In genomic region chr3:54689091-54689490, GRCm38 (mm10) we compare ENCODE assay signal across 15 mouse cellular contexts. TPM values are rescaled to one million over a fixed set of nuclear protein-coding genes. Genes with fewer than 3 reads are reported as not detected.
DNase-seq lines count a peak whose midpoint lies in the region; ATAC-seq and TF ChIP-seq lines count a peak whose summit lies in the region.
"Had no signal": no experiment of that assay in that cellular context is flagged by ENCODE, and none has a peak within 500 bp of the region (broad histone marks: within the 10 kb centered on the region; RNA-seq: fewer than 3 reads in every experiment).

No protein-coding gene starts in this region.

- H3K36me3 ChIP-seq in heart, postnatal 0 days (replicated peaks; ENCODE audit: control insufficient read depth, insufficient read depth, low read length): no peaks in the 10 kb centered on the region
- no peaks in the 10 kb centered on the region for H3K36me3 ChIP-seq in liver, postnatal 0 days (replicated peaks; ENCODE audit: insufficient read depth, low read length)
- peaks cover 0 to 4% of the 10 kb centered on the region in 2 experiments; a peak in 2 of 4 replicates for H3K36me3 ChIP-seq in MEL (ENCODE audit: control insufficient read depth in 1 of 2, insufficient read depth in 2 of 2, low read length in 2 of 2)

- TF ChIP-seq EP300 in heart, postnatal 0 days (IDR thresholded peaks at IDR 0.05; ENCODE audit: low read depth): no peak
- no peak for TF ChIP-seq EP300 in liver, postnatal 0 days (IDR thresholded peaks at IDR 0.05; ENCODE audit: low read depth)
- TF ChIP-seq EP300 in MEL (IDR thresholded peaks at IDR 0.05; ENCODE audit: low read depth in 1 of 2, low read length in 2 of 2): no peak

- ATAC-seq in heart, postnatal 0 days (ENCODE audit: insufficient read depth, low read depth): no peak
- ATAC-seq in liver, postnatal 0 days: no peak
- ATAC-seq in erythroid progenitor cell, adult 5-6 weeks (replicated peaks; ENCODE audit: low FRiP score, poor library complexity, severe bottlenecking): no peak
- ATAC-seq: forebrain, embryonic 13.5 days had no signal

- H3K4me2 ChIP-seq in heart, postnatal 0 days (ENCODE audit: low read depth, low read length): no peak overlapping the region
- no peak overlapping the region for H3K4me2 ChIP-seq in liver, postnatal 0 days (ENCODE audit: low read depth, low read length)
- H3K4me2 ChIP-seq: forebrain, embryonic 13.5 days had no signal

- no peaks in the 10 kb centered on the region for H3K27me3 ChIP-seq in heart, postnatal 0 days (ENCODE audit: control insufficient read depth, insufficient read depth, low read length)
- H3K27me3 ChIP-seq in liver, postnatal 0 days (ENCODE audit: insufficient read depth, low read length): no peaks in the 10 kb centered on the region
- no peaks in the 10 kb centered on the region for H3K27me3 ChIP-seq in MEL (ENCODE audit: control insufficient read depth in 1 of 2, insufficient read depth in 2 of 2, low read length in 2 of 2)

- H3K9me3 ChIP-seq in heart, postnatal 0 days (replicated peaks; ENCODE audit: control insufficient read depth, low read length): no peaks in the 10 kb centered on the region
- H3K9me3 ChIP-seq in liver, postnatal 0 days (ENCODE audit: low read length): no peaks in the 10 kb centered on the region
- no peaks in the 10 kb centered on the region for H3K9me3 ChIP-seq in MEL (replicated peaks; ENCODE audit: insufficient read depth, low read length)
- H3K9me3 ChIP-seq: forebrain, embryonic 13.5 days had no signal

- H3K4me3 ChIP-seq in heart, postnatal 0 days (ENCODE audit: low read depth, low read length): no peak overlapping the region
- no peak overlapping the region for H3K4me3 ChIP-seq in liver, postnatal 0 days (ENCODE audit: low read depth, low read length)
- no peak overlapping the region for H3K4me3 ChIP-seq in MEL (ENCODE audit: control insufficient read depth in 1 of 2, insufficient read depth in 1 of 2, low read depth in 2 of 2, low read length in 2 of 2)
- H3K4me3 ChIP-seq: forebrain, embryonic 13.5 days had no signal

- TF ChIP-seq RAD21 in MEL (IDR thresholded peaks at IDR 0.05; ENCODE audit: low read depth, low read length): peak; percentile 90

- TF ChIP-seq CTCF in heart, postnatal 0 days (IDR thresholded peaks at IDR 0.05; ENCODE audit: low read depth): peak; percentile 43
- peak; percentile 54 for TF ChIP-seq CTCF in liver, postnatal 0 days (IDR thresholded peaks at IDR 0.05; ENCODE audit: low read depth)
- TF ChIP-seq CTCF in MEL (IDR thresholded peaks at IDR 0.05 in 2 of 3, conservative IDR thresholded peaks at IDR 0.05 in 1 of 3; ENCODE audit: control insufficient read depth in 1 of 3, insufficient read depth in 1 of 3, low read depth in 2 of 3, low read length in 3 of 3, poor library complexity in 1 of 3, severe bottlenecking in 1 of 3): peak; percentile 13 to 80 (median 17); a peak in 3 of 6 replicates

- no peak overlapping the region for H3K9ac ChIP-seq in heart, postnatal 0 days (replicated peaks; ENCODE audit: low read depth, low read length)
- no peak overlapping the region for H3K9ac ChIP-seq in liver, postnatal 0 days (replicated peaks)
- no peak overlapping the region for H3K9ac ChIP-seq in MEL (ENCODE audit: control insufficient read depth, low read depth, low read length, poor library complexity, severe bottlenecking)
- H3K9ac ChIP-seq: forebrain, embryonic 13.5 days had no signal

- 26% methylated on average over 2 of the region's 2 CpGs for WGBS in heart, postnatal 0 days
- 35% methylated on average over 2 of the region's 2 CpGs for WGBS in liver, postnatal 0 days (ENCODE audit: insufficient replicate concordance)

- H3K79me2 ChIP-seq in MEL (ENCODE audit: control insufficient read depth, insufficient read depth, low read length, poor library complexity): peaks cover 2% of the 10 kb centered on the region; the same call in 1 of the 2 replicates

- no peak overlapping the region for H3K27ac ChIP-seq in heart, postnatal 0 days (ENCODE audit: low read depth)
- no peak overlapping the region for H3K27ac ChIP-seq in liver, postnatal 0 days (ENCODE audit: low read depth)
- no peak overlapping the region for H3K27ac ChIP-seq in MEL (ENCODE audit: control insufficient read depth, low read depth, low read length)
- H3K27ac ChIP-seq: forebrain, embryonic 13.5 days had no signal

- no peak for TF ChIP-seq POLR2A in MEL (IDR thresholded peaks at IDR 0.05; ENCODE audit: control insufficient read depth in 1 of 2, insufficient read depth in 1 of 2, low read depth in 1 of 2, low read length in 2 of 2, poor library complexity in 1 of 2)

- no peaks in the 10 kb centered on the region for H3K4me1 ChIP-seq in heart, postnatal 0 days (ENCODE audit: control insufficient read depth, insufficient read depth)
- H3K4me1 ChIP-seq in liver, postnatal 0 days (ENCODE audit: insufficient read depth): 0 out of 2 replicates have a peak, but pooled peaks cover 4% of the 10 kb centered on the region
- peaks cover 3 to 7% of the 10 kb centered on the region in 2 experiments; a peak in 2 of 4 replicates for H3K4me1 ChIP-seq in MEL (ENCODE audit: control insufficient read depth in 1 of 2, insufficient read depth in 2 of 2, low read length in 2 of 2)

- DNase-seq in heart, postnatal 0 days (ENCODE audit: low spot score): peak; percentile 53
- DNase-seq in heart, adult 9 months (ENCODE audit: low spot score in 2 of 2): no peak
- no peak for DNase-seq in liver, postnatal 0 days
- no peak for DNase-seq in liver
- peak; percentile 59 for DNase-seq in MEL (ENCODE audit: low read depth, low spot score)
- DNase-seq in induced T-regulatory cell, adult 2 months (ENCODE audit: low read depth): peak; percentile 55
- no peak for DNase-seq in right cerebral cortex, adult 2 months (ENCODE audit: low spot score in 2 of 2)
- DNase-seq: adrenal gland, adult 8-10 months; heart, postnatal 4 days; kidney, postnatal 10 days; lung, postnatal 36 days had no signal

TF ChIP-seq in MEL, 35 proteins besides CTCF, POLR2A, EP300 and RAD21 (continues in another document):
- TF ChIP-seq MYC (IDR thresholded peaks at IDR 0.05; ENCODE audit: low read depth, low read length) (0 out of 2 replicates have a peak, but pooled peaks have one; percentile 14), SMC3 (IDR thresholded peaks at IDR 0.05; ENCODE audit: low read depth, low read length) (peak; percentile 71), ELF1 (IDR thresholded peaks at IDR 0.05; ENCODE audit: low read depth, low read length) (no peak), SIN3A (IDR thresholded peaks at IDR 0.05; ENCODE audit: low read length) (0 out of 2 replicates have a peak, but pooled peaks have one; percentile 27), ZC3H11A (IDR thresholded peaks at IDR 0.05; ENCODE audit: low read depth, low read length) (peak; percentile 69), RCOR1 (IDR thresholded peaks at IDR 0.05; ENCODE audit: low read depth, low read length) (0 out of 2 replicates have a peak, but pooled peaks have one; percentile 22), MAZ (IDR thresholded peaks at IDR 0.05; ENCODE audit: low read depth, low read length) (no peak), GATA1 (IDR thresholded peaks at IDR 0.05; ENCODE audit: low read depth, low read length) (peak; percentile 44; the same call in 1 of the 2 replicates)

RNA-seq across cellular contexts. Expression of gene Supt20, which starts 3.5 kb away (rescaled TPM):
- 27.0 and 31.4 TPM in 2 replicates for total RNA-seq in heart, postnatal 0 days (2014; rRNA removed; ENCODE audit: low replicate concordance)
- polyA plus RNA-seq in heart, postnatal 0 days (2015; fragmentation: Nextera tagmentation; extraction: Ambion mirVana): 30.5 and 31.2 TPM in 2 replicates
- polyA plus RNA-seq in liver, postnatal 0 days (2015; fragmentation: Nextera tagmentation; extraction: Ambion mirVana): 17.2 and 19.9 TPM in 2 replicates
- 31.6 and 34.8 TPM in 2 replicates for total RNA-seq in MEL (2012; rRNA removed)
- polyA plus RNA-seq in MEL (2012; ENCODE audit: insufficient read depth in 1 of 2, insufficient read length in 2 of 2, low read depth in 1 of 2, low replicate concordance in 2 of 2, missing spikeins in 1 of 2): 10 to 100 TPM in 1 of 2 experiments, not detected in 1; 66.6 TPM
- total RNA-seq in erythroid progenitor cell, adult 5-6 weeks (2015; ENCODE audit: low replicate concordance): 82.2 and 85.1 TPM in 2 replicates
- 54.3 and 68.4 TPM in 2 replicates for total RNA-seq in erythroid progenitor cell, adult 5-6 weeks (2017; ENCODE audit: low replicate concordance)

RNA-seq across cellular contexts. Expression of gene Gm21958, which starts 25.1 kb away (rescaled TPM):
- not detected in 2 replicates for total RNA-seq in heart, postnatal 0 days (2014; rRNA removed; ENCODE audit: low replicate concordance)
- polyA plus RNA-seq in heart, postnatal 0 days (2015; fragmentation: Nextera tagmentation; extraction: Ambion mirVana): not detected in 2 replicates
- not detected in 2 replicates for polyA plus RNA-seq in liver, postnatal 0 days (2015; fragmentation: Nextera tagmentation; extraction: Ambion mirVana)
- total RNA-seq in MEL (2012; rRNA removed): not detected in 2 replicates
- polyA plus RNA-seq in MEL (2012; ENCODE audit: insufficient read depth in 1 of 2, insufficient read length in 2 of 2, low read depth in 1 of 2, low replicate concordance in 2 of 2, missing spikeins in 1 of 2): under 1 TPM in 1 of 2 experiments, not detected in 1; 0.45 TPM
- total RNA-seq in erythroid progenitor cell, adult 5-6 weeks (2015; ENCODE audit: low replicate concordance): not detected in 2 replicates
- total RNA-seq in erythroid progenitor cell, adult 5-6 weeks (2017; ENCODE audit: low replicate concordance): not detected in 2 replicates
- total RNA-seq: adrenal gland, adult 8-10 months; heart, postnatal 4 days; left cerebral cortex, postnatal 10 days had no signal
- polyA plus RNA-seq: forebrain, embryonic 13.5 days; gonadal fat pad, adult 2 months had no signal

RNA-seq across cellular contexts. Expression of gene Exosc8, which starts 46.1 kb away (rescaled TPM):
- 18.8 and 44.5 TPM in 2 replicates for total RNA-seq in heart, postnatal 0 days (2014; rRNA removed; ENCODE audit: low replicate concordance)
- 33.9 and 36.5 TPM in 2 replicates for polyA plus RNA-seq in heart, postnatal 0 days (2015; fragmentation: Nextera tagmentation; extraction: Ambion mirVana)
- polyA plus RNA-seq in liver, postnatal 0 days (2015; fragmentation: Nextera tagmentation; extraction: Ambion mirVana): 38.7 and 42.7 TPM in 2 replicates
- 227 and 231 TPM in 2 replicates for total RNA-seq in MEL (2012; rRNA removed)
- 100 to 1,000 TPM in 1 of 2 experiments, not detected in 1; 361 TPM for polyA plus RNA-seq in MEL (2012; ENCODE audit: insufficient read depth in 1 of 2, insufficient read length in 2 of 2, low read depth in 1 of 2, low replicate concordance in 2 of 2, missing spikeins in 1 of 2)
- total RNA-seq in erythroid progenitor cell, adult 5-6 weeks (2015; ENCODE audit: low replicate concordance): 91.4 and 111 TPM in 2 replicates
- total RNA-seq in erythroid progenitor cell, adult 5-6 weeks (2017; ENCODE audit: low replicate concordance): 75.7 and 94.0 TPM in 2 replicates

RNA-seq across cellular contexts. Expression of gene Alg5, which starts 46.2 kb away (rescaled TPM):
- total RNA-seq in heart, postnatal 0 days (2014; rRNA removed; ENCODE audit: low replicate concordance): 10.4 and 26.9 TPM in 2 replicates
- 37.3 and 41.3 TPM in 2 replicates for polyA plus RNA-seq in heart, postnatal 0 days (2015; fragmentation: Nextera tagmentation; extraction: Ambion mirVana)
- polyA plus RNA-seq in liver, postnatal 0 days (2015; fragmentation: Nextera tagmentation; extraction: Ambion mirVana): 41.4 and 43.4 TPM in 2 replicates
- 42.8 and 44.0 TPM in 2 replicates for total RNA-seq in MEL (2012; rRNA removed)
- polyA plus RNA-seq in MEL (2012; ENCODE audit: insufficient read depth in 1 of 2, insufficient read length in 2 of 2, low read depth in 1 of 2, low replicate concordance in 2 of 2, missing spikeins in 1 of 2): 10 to 100 TPM in 1 of 2 experiments, not detected in 1; 34.8 TPM
- 10.5 and 30.6 TPM in 2 replicates for total RNA-seq in erythroid progenitor cell, adult 5-6 weeks (2015; ENCODE audit: low replicate concordance)
- 1.9 and 6.5 TPM in 2 replicates for total RNA-seq in erythroid progenitor cell, adult 5-6 weeks (2017; ENCODE audit: low replicate concordance)

Comparison
In these comparisons a context has a peak if more than half of its experiments do, and no peak if none do; other contexts are left out.
1. DNase-seq: peak in heart, postnatal 0 days (single experiment), MEL (single experiment) and induced T-regulatory cell, adult 2 months (single experiment); none in heart, adult 9 months (0 of 2), liver, postnatal 0 days (single experiment), liver (single experiment) and right cerebral cortex, adult 2 months (0 of 2).
2. Peak in every context shown above with its lines, with median percentiles within 50 percentile points of each other: CTCF ChIP-seq.